Mouse (Mus musculus): ENCODE results near the gene St8sia1.

St8sia1 gene

GRCm38 (mm10) chr6:142910721-142911120 lies 53.5 kb downstream of the St8sia1 start:
- DNase-seq (ENCODE audit: extremely low read depth, low read depth, low spot score) = no peak

GRCm38 (mm10) chr6:142909771-142910105 lies 54.5 kb downstream of the St8sia1 start:
- no peak for DNase-seq (ENCODE audit: extremely low read depth, low read depth, low spot score)

- DNase-seq (ENCODE audit: extremely low read depth, low read depth, low spot score) = no peak
Observed at GRCm38 (mm10) chr6:142908911-142909770, 55.1 kb downstream of the St8sia1 start.

GRCm38 (mm10) chr6:142908412-142908811 lies 55.8 kb downstream of the St8sia1 start:
- DNase-seq (ENCODE audit: extremely low read depth, low read depth, low spot score) = no peak

GRCm38 (mm10) chr6:142895371-142895770 lies 68.9 kb downstream of the St8sia1 start:
- no peak for DNase-seq (ENCODE audit: extremely low read depth, low read depth, low spot score)

GRCm38 (mm10) chr6:142893716-142894115 lies 70.5 kb downstream of the St8sia1 start:
- no peak for DNase-seq (ENCODE audit: extremely low read depth, low read depth, low spot score)

GRCm38 (mm10) chr6:142890321-142890720 lies 73.9 kb downstream of the St8sia1 start:
- DNase-seq (ENCODE audit: extremely low read depth, low read depth, low spot score) = no peak

- DNase-seq (ENCODE audit: extremely low read depth, low read depth, low spot score) = no peak
Observed at GRCm38 (mm10) chr6:142888970-142889740, 75.1 kb downstream of the St8sia1 start.

- no peak for DNase-seq (ENCODE audit: extremely low read depth, low read depth, low spot score)
Observed at GRCm38 (mm10) chr6:142888346-142888745, 75.9 kb downstream of the St8sia1 start.

- DNase-seq (ENCODE audit: extremely low read depth, low read depth, low spot score) = no peak
Observed at GRCm38 (mm10) chr6:142887375-142887774, 76.9 kb downstream of the St8sia1 start.

GRCm38 (mm10) chr6:142885364-142886154 lies 78.7 kb downstream of the St8sia1 start:
- no peak for DNase-seq (ENCODE audit: extremely low read depth, low read depth, low spot score)

GRCm38 (mm10) chr6:142884128-142884527 lies 80.1 kb downstream of the St8sia1 start:
- DNase-seq (ENCODE audit: extremely low read depth, low read depth, low spot score) = no peak

GRCm38 (mm10) chr6:142880849-142881470 lies 83.3 kb downstream of the St8sia1 start:
- no peak for DNase-seq (ENCODE audit: extremely low read depth, low read depth, low spot score)

GRCm38 (mm10) chr6:142878744-142879701 lies 85.2 kb downstream of the St8sia1 start:
- DNase-seq (ENCODE audit: extremely low read depth, low read depth, low spot score) = no peak

GRCm38 (mm10) chr6:142877221-142877620 lies 87.0 kb downstream of the St8sia1 start:
- no peak for DNase-seq (ENCODE audit: extremely low read depth, low read depth, low spot score)

- no peak for DNase-seq (ENCODE audit: extremely low read depth, low read depth, low spot score)
Observed at GRCm38 (mm10) chr6:142876279-142876899, 87.9 kb downstream of the St8sia1 start.

- DNase-seq (ENCODE audit: extremely low read depth, low read depth, low spot score) = no peak
Observed at GRCm38 (mm10) chr6:142873795-142874563, 90.3 kb downstream of the St8sia1 start.

GRCm38 (mm10) chr6:142869715-142870422 lies 94.4 kb downstream of the St8sia1 start:
- DNase-seq (ENCODE audit: extremely low read depth, low read depth, low spot score) = no peak

All from fat pad, adult 2 months (tissue).